Mouse (Mus musculus) heart, embryonic 12.5 days (tissue): ENCODE results near the gene Frmd6. TPM values are rescaled to one million over a fixed set of nuclear protein-coding genes. Genes with fewer than 3 reads are reported as not detected.

Source experiments
- ATAC-seq: fragments of 200-750 bp; cut with Nextera tagmentation; 2 replicates; pipeline ENCODE4 v1.8.0; 2017; ENCODE audit warnings: moderate TSS enrichment, moderate library complexity; ENCODE audit not compliant: insufficient number of reproducible peaks, low FRiP score
- H3K27ac ChIP-seq: fragments of 300-500 bp; sonication (generic); 2 replicates; pipeline ENCODE4 v1.5.1; 2016; ENCODE audit warnings: mild to moderate bottlenecking, moderate library complexity; ENCODE audit not compliant: poor library complexity, severe bottlenecking
- H3K27me3 ChIP-seq: fragments of 300-500 bp; sonication (generic); replicated peaks from 2 replicates; pipeline ENCODE4 v1.6.1; 2016; ENCODE audit warnings: mild to moderate bottlenecking, moderate library complexity
- H3K36me3 ChIP-seq: fragments of 300-500 bp; sonication (generic); 2 replicates; pipeline ENCODE4 v1.6.1; 2016; ENCODE audit warnings: mild to moderate bottlenecking, moderate library complexity
- H3K4me1 ChIP-seq: fragments of 300-500 bp; sonication (generic); replicated peaks from 2 replicates; pipeline ENCODE4 v1.6.1; 2016; ENCODE audit warnings: mild to moderate bottlenecking
- H3K4me2 ChIP-seq: fragments of 300-500 bp; sonication (generic); 2 replicates; pipeline ENCODE4 v1.6.1; 2016; ENCODE audit warnings: mild to moderate bottlenecking, moderate library complexity
- H3K4me3 ChIP-seq: fragments of 300-500 bp; sonication (generic); 2 replicates; pipeline ENCODE4 v1.5.1; 2016; ENCODE audit warnings: mild to moderate bottlenecking
- H3K9ac ChIP-seq: fragments of 300-500 bp; sonication (generic); 2 replicates; pipeline ENCODE4 v1.6.1; 2016; ENCODE audit warnings: mild to moderate bottlenecking, moderate library complexity
- H3K9me3 ChIP-seq: fragments of 300-500 bp; sonication (generic); replicated peaks from 2 replicates; pipeline ENCODE4 v1.6.1; 2016; ENCODE audit warnings: mild to moderate bottlenecking, moderate library complexity
- WGBS: fragments of 180-500 bp; shearing (Covaris S2); methylation state at CpG from one replicate; pipeline ENCODE4 v1.1.7; 2016; 5-methylcytosine and 5-hydroxymethylcytosine counted together
- polyA plus RNA-seq: library from polyadenylated mRNA; unstranded; fragments of >200 nt; fragmentation: Nextera tagmentation; extraction: Ambion mirVana; gene quantifications from 2 replicates; pipeline ENCODE4 v1.2.1, GENCODE M21; 2016

The Frmd6 gene
- polyA plus RNA-seq, 1 experiment from 2014 or later, result 29.6 TPM

- peak; percentile 37; the same call in 1 of the 2 replicates for ATAC-seq
- no peak overlapping the region for H3K4me3 ChIP-seq
- H3K36me3 ChIP-seq, result no peaks in the 10 kb centered on the region
- peak overlapping the region; percentile 16; the same call in 1 of the 2 replicates for H3K27ac ChIP-seq
- no peak overlapping the region for H3K9ac ChIP-seq
- H3K9me3 ChIP-seq, result no peaks in the 10 kb centered on the region
- H3K4me2 ChIP-seq, result 0 out of 2 replicates have a peak overlapping the region, but pooled peaks have one; percentile 7
- peaks cover 63% of the 10 kb centered on the region for H3K4me1 ChIP-seq
- 37% methylated on average over 9 of the region's 9 CpGs for WGBS
- no peaks in the 10 kb centered on the region for H3K27me3 ChIP-seq
Observed at GRCm38 (mm10) chr12:70830982-70831566, 5.8 kb downstream of the Frmd6 start.

- Histone ChIP-seq H3K9ac (no peak overlapping the region), H3K4me2 (no peak overlapping the region), H3K27me3 (no peaks in the 10 kb centered on the region), H3K27ac (no peak overlapping the region), H3K4me1 (peaks cover 60% of the 10 kb centered on the region), H3K4me3 (no peak overlapping the region), H3K36me3 (no peaks in the 10 kb centered on the region), H3K9me3 (no peaks in the 10 kb centered on the region)
- peak; percentile 36; the same call in 1 of the 2 replicates for ATAC-seq
- 17% methylated on average over 4 of the region's 4 CpGs for WGBS
Observed at GRCm38 (mm10) chr12:70832216-70832998, 7.1 kb downstream of the Frmd6 start.

GRCm38 (mm10) chr12:70833050-70833449 lies 7.7 kb downstream of the Frmd6 start:
- no peaks in the 10 kb centered on the region for H3K27me3 ChIP-seq
- no peak overlapping the region for H3K27ac ChIP-seq
- no peak overlapping the region for H3K9ac ChIP-seq
- no peak overlapping the region for H3K4me2 ChIP-seq
- H3K9me3 ChIP-seq, result no peaks in the 10 kb centered on the region
- 69% methylated on average over 3 of the region's 3 CpGs for WGBS
- peaks cover 64% of the 10 kb centered on the region for H3K4me1 ChIP-seq
- ATAC-seq, result no peak
- H3K36me3 ChIP-seq, result no peaks in the 10 kb centered on the region
- no peak overlapping the region for H3K4me3 ChIP-seq

GRCm38 (mm10) chr12:70834043-70834442 lies 8.7 kb downstream of the Frmd6 start:
- Histone ChIP-seq H3K27ac (no peak overlapping the region), H3K4me1 (peaks cover 67% of the 10 kb centered on the region), H3K4me2 (no peak overlapping the region), H3K9me3 (no peaks in the 10 kb centered on the region), H3K4me3 (no peak overlapping the region), H3K36me3 (no peaks in the 10 kb centered on the region), H3K9ac (no peak overlapping the region), H3K27me3 (no peaks in the 10 kb centered on the region)
- no peak for ATAC-seq
- WGBS, result 71% methylated on average over 4 of the region's 4 CpGs

- Histone ChIP-seq H3K4me2 (no peak overlapping the region), H3K4me3 (no peak overlapping the region), H3K27ac (no peak overlapping the region), H3K9me3 (no peaks in the 10 kb centered on the region), H3K36me3 (no peaks in the 10 kb centered on the region), H3K4me1 (peaks cover 59% of the 10 kb centered on the region), H3K9ac (peak overlapping the region; percentile 14; the same call in 1 of the 2 replicates), H3K27me3 (no peaks in the 10 kb centered on the region)
- no peak for ATAC-seq
- 65% methylated on average over 5 of the region's 5 CpGs for WGBS
Observed at GRCm38 (mm10) chr12:70835004-70835403, 9.7 kb downstream of the Frmd6 start.

GRCm38 (mm10) chr12:70837792-70838321 lies 12.5 kb downstream of the Frmd6 start:
- no peak for ATAC-seq
- Histone ChIP-seq H3K4me1 (peaks cover 33% of the 10 kb centered on the region), H3K36me3 (no peaks in the 10 kb centered on the region; the same call in 1 of the 2 replicates), H3K9ac (no peak overlapping the region), H3K27ac (peak overlapping the region; percentile 9; the same call in 1 of the 2 replicates), H3K27me3 (no peaks in the 10 kb centered on the region), H3K4me3 (no peak overlapping the region), H3K9me3 (no peaks in the 10 kb centered on the region), H3K4me2 (no peak overlapping the region)
- 53% methylated on average over 12 of the region's 12 CpGs for WGBS

GRCm38 (mm10) chr12:70845371-70845770 lies 20.1 kb downstream of the Frmd6 start:
- 80% methylated on average over 2 of the region's 2 CpGs for WGBS
- H3K9ac ChIP-seq, result no peak overlapping the region
- no peak overlapping the region for H3K4me3 ChIP-seq
- H3K4me2 ChIP-seq, result no peak overlapping the region
- H3K27me3 ChIP-seq, result no peaks in the 10 kb centered on the region
- H3K36me3 ChIP-seq, result no peaks in the 10 kb centered on the region; the same call in 1 of the 2 replicates
- H3K4me1 ChIP-seq, result peaks cover 22% of the 10 kb centered on the region
- H3K9me3 ChIP-seq, result no peaks in the 10 kb centered on the region
- H3K27ac ChIP-seq, result no peak overlapping the region
- no peak for ATAC-seq

GRCm38 (mm10) chr12:70849024-70849423 lies 23.7 kb downstream of the Frmd6 start:
- WGBS, result 82% methylated on average over 9 of the region's 9 CpGs
- H3K27me3 ChIP-seq, result no peaks in the 10 kb centered on the region
- H3K36me3 ChIP-seq, result no peaks in the 10 kb centered on the region
- peaks cover 40% of the 10 kb centered on the region for H3K4me1 ChIP-seq
- H3K9me3 ChIP-seq, result no peaks in the 10 kb centered on the region
- no peak overlapping the region for H3K9ac ChIP-seq
- no peak overlapping the region for H3K4me2 ChIP-seq
- ATAC-seq, result no peak
- no peak overlapping the region for H3K4me3 ChIP-seq
- H3K27ac ChIP-seq, result no peak overlapping the region

- Histone ChIP-seq H3K9me3 (no peaks in the 10 kb centered on the region), H3K27ac (peak overlapping the region; percentile 11; the same call in 1 of the 2 replicates), H3K9ac (no peak overlapping the region), H3K4me3 (no peak overlapping the region), H3K4me2 (no peak overlapping the region), H3K27me3 (no peaks in the 10 kb centered on the region), H3K36me3 (no peaks in the 10 kb centered on the region), H3K4me1 (peaks cover 46% of the 10 kb centered on the region)
- ATAC-seq, result no peak
- WGBS, result 74% methylated on average over 11 of the region's 11 CpGs
Observed at GRCm38 (mm10) chr12:70849517-70850291, 24.4 kb downstream of the Frmd6 start.

- H3K4me1 ChIP-seq, result peaks cover 59% of the 10 kb centered on the region
- no peak for ATAC-seq
- no peak overlapping the region for H3K4me2 ChIP-seq
- no peak overlapping the region for H3K9ac ChIP-seq
- no peak overlapping the region; the same call in 1 of the 2 replicates for H3K27ac ChIP-seq
- H3K36me3 ChIP-seq, result no peaks in the 10 kb centered on the region
- 61% methylated on average over 7 of the region's 7 CpGs for WGBS
- H3K4me3 ChIP-seq, result no peak overlapping the region
- H3K9me3 ChIP-seq, result no peaks in the 10 kb centered on the region
- H3K27me3 ChIP-seq, result no peaks in the 10 kb centered on the region
Observed at GRCm38 (mm10) chr12:70851342-70851960, 26.1 kb downstream of the Frmd6 start.
